Mouse (Mus musculus): ENCODE data around the gene Kat2b. TPM values are rescaled to one million over a fixed set of nuclear protein-coding genes. Genes with fewer than 3 reads are reported as not detected.
"Not testable (repeated sequence)": the region's sequence is repeated elsewhere in the genome, so short reads cannot be mapped to it uniquely, and the experiment has no call there.

Kat2b gene
- polyA plus RNA-seq, 1 experiment: 8.5 TPM

DNA sequence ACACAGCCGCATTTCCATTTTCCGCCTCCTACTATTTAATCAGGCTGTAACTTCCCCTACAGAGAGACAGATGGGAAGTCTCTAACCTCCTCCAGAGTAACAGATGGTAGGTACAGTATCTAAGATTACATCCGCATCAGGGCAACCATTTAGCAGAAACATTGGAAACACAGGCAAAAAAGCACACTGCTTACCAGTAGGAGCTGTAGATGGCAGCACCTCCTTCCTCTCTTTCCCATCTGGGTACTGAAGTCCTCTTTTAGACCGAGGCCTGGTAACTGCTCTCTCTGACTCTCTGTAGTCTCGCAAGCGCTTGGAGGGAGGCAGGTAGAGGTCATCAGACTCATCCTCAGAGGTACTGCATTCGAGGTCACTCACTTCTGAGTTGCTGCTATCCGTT, 112.1 kb downstream of the Kat2b start:
- H3K27me3 ChIP-seq (ENCODE audit: control insufficient read depth, insufficient read depth, low read length): no peaks in the 10 kb centered on the region
- no peak for TF ChIP-seq POLR2A (IDR thresholded peaks at IDR 0.05; ENCODE audit: low read depth, low read length)
- no peak for TF ChIP-seq CTCF (IDR thresholded peaks at IDR 0.05; ENCODE audit: extremely low read depth, insufficient read length, insufficient replicate concordance, low read depth, low read length)
- H3K27ac ChIP-seq (ENCODE audit: insufficient read depth, low read depth, low read length): no peak overlapping the region
- 79% methylated on average over 8 of the region's 8 CpGs for WGBS
- peaks cover 6% of the 10 kb centered on the region for H3K36me3 ChIP-seq (ENCODE audit: control insufficient read depth, insufficient read depth, low read length)
- H3K4me1 ChIP-seq (ENCODE audit: control insufficient read depth, insufficient read depth, insufficient read length, low read length): no peaks in the 10 kb centered on the region
- no peak overlapping the region for H3K4me3 ChIP-seq (ENCODE audit: low read depth, low read length)

DNA sequence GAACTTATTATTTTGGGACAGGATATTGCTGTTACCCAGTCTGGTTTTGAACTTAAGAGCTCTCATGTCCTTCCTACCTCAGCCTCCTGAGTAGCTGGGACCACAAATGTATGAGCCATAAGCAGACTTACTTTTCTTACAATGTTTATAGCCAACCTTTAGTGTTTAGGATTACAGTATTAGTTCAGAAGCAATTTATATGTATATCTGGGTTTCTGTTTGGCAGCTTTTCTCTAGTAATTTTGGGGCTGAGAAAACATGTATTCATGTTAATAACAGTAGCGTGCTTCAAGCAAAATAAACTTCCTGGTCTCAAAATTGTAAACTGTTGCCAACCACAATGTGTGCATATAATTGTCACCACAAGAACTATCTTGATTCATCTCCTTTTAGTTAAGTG, 121.7 kb downstream of the Kat2b start:
- Histone ChIP-seq H3K4me1 (ENCODE audit: control insufficient read depth, insufficient read depth, insufficient read length, low read length) (no peaks in the 10 kb centered on the region), H3K36me3 (ENCODE audit: control insufficient read depth, insufficient read depth, low read length) (peaks cover 4% of the 10 kb centered on the region; the same call in 1 of the 2 replicates), H3K4me3 (ENCODE audit: low read depth, low read length) (no peak overlapping the region), H3K27ac (ENCODE audit: insufficient read depth, low read depth, low read length) (no peak overlapping the region), H3K27me3 (ENCODE audit: control insufficient read depth, insufficient read depth, low read length) (no peaks in the 10 kb centered on the region)
- TF ChIP-seq POLR2A (IDR thresholded peaks at IDR 0.05; ENCODE audit: low read depth, low read length): no peak
- TF ChIP-seq CTCF (IDR thresholded peaks at IDR 0.05; ENCODE audit: extremely low read depth, insufficient read length, insufficient replicate concordance, low read depth, low read length): no peak
- 5% methylated on average over 1 of the region's 1 CpGs for WGBS

DNA sequence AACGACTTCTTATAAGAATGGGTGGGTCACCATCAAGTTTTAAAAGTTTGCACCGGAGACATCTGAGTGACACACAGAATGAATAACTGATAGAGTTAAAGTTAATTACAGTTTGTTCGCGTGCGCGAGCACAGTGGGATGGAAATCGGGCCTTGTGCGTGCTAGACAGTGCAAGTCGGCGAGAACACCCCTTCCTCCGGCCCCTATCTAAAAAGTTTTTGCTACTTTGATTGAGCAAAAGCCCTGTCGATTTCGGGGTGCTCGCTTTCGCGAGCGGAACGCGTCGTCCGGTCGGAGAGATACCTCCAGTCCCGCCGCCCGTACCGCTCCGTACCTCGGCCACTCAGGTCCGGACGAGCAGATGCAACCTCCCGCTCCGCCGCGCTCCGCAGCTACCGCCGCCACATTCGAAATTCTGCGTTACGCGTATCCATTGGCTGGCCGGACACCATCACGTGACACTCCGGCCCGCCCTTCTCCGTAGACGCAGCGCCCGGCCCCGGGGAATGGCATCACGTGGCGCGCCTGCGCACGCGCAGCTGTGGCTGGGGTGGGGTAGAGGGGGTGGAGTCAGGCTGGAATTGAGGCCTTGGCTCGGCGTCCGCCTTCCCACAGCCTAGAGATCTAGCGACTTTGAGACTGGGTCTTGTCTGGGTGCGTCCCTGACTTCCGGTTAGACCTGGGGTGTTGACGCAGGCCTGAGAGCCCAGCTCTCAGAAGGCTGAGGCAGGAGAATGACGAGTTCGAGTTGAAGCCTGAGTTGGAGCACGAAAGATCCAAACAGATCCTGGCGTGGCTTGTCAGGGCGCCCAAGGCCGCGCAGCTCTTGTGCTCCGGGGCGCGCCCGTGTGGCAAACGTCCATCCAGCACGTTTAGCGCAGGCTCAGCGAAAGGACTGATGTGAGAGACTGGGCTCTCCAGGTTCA, 122.5 kb downstream of the Kat2b start, which contains the start of gene Sgo1:
Gene Sgo1 (minus strand): TSS at position 457 of the 926 bp plus-strand sequence.
- WGBS: under 1% methylated on average over 78 of the region's 78 CpGs

DNA sequence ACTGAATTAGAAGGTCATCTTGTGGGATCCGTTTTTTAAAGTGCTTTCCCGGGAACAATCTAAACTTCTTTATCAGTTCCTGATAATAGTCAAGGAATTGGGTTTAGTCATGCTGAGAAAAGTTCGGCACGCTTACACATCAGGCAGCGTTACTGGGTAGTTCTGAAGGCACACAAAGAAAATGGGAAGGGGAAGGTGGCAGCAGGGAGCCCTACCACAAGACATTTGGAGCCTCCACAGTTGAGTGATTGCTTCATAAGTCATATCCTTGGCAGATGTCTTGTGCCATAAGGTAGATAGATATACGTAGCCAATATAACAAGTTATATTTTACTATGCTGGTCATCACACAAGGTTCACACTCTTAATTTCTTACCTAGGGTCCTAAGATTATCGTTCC, 123.3 kb downstream of the Kat2b start:
- 8% methylated on average over 7 of the region's 7 CpGs for WGBS
- Histone ChIP-seq H3K4me1 (ENCODE audit: control insufficient read depth, insufficient read depth, insufficient read length, low read length) (no peaks in the 10 kb centered on the region), H3K36me3 (ENCODE audit: control insufficient read depth, insufficient read depth, low read length) (peaks cover 2% of the 10 kb centered on the region; the same call in 1 of the 2 replicates), H3K27ac (ENCODE audit: insufficient read depth, low read depth, low read length) (peak overlapping the region; percentile 97), H3K4me3 (ENCODE audit: low read depth, low read length) (peak overlapping the region; percentile 71), H3K27me3 (ENCODE audit: control insufficient read depth, insufficient read depth, low read length) (no peaks in the 10 kb centered on the region)
- TF ChIP-seq POLR2A (IDR thresholded peaks at IDR 0.05; ENCODE audit: low read depth, low read length) (no peak), CTCF (IDR thresholded peaks at IDR 0.05; ENCODE audit: extremely low read depth, insufficient read length, insufficient replicate concordance, low read depth, low read length) (no peak)

More for the DNA sequence above, 122.5 kb downstream of the Kat2b start, which contains the start of gene Sgo1:
- peak within 1 kb of the TSS; percentile 97 for H3K27ac ChIP-seq (ENCODE audit: insufficient read depth, low read depth, low read length)
- TF ChIP-seq CTCF (IDR thresholded peaks at IDR 0.05; ENCODE audit: extremely low read depth, insufficient read length, insufficient replicate concordance, low read depth, low read length) (peak; percentile 36; the same call in 1 of the 2 replicates), POLR2A (IDR thresholded peaks at IDR 0.05; ENCODE audit: low read depth, low read length) (peak; percentile 78; the same call in 1 of the 2 replicates)
- no peaks in the 10 kb centered on the region for H3K4me1 ChIP-seq (ENCODE audit: control insufficient read depth, insufficient read depth, insufficient read length, low read length)
- peaks cover 4% of the 10 kb centered on the region; the same call in 1 of the 2 replicates for H3K36me3 ChIP-seq (ENCODE audit: control insufficient read depth, insufficient read depth, low read length)
- no peaks in the 10 kb centered on the region for H3K27me3 ChIP-seq (ENCODE audit: control insufficient read depth, insufficient read depth, low read length)
- peak within 1 kb of the TSS; percentile 71 for H3K4me3 ChIP-seq (ENCODE audit: low read depth, low read length)

DNA sequence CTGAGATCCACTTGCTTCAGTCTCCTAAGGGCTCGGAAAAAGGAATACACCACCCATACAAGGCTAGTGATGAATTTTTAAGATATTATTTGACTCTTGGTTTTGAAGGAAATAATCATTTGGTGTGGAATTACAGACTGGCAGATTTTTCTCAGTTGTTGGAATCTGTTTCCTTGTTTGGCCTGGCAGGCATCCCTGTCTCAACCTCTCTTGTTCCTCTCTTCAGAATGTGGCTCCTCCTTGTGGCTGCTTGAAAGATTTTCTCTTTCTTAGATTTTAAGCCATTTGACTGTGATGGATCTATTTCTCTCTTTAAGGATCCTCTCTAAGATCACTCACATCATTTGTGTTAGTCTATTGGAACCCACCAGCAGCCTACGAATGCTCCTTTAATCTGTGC, 127.4 kb downstream of the Kat2b start:
- WGBS: 75% methylated on average over 2 of the region's 2 CpGs
- TF ChIP-seq POLR2A (IDR thresholded peaks at IDR 0.05; ENCODE audit: low read depth, low read length) (no peak), CTCF (IDR thresholded peaks at IDR 0.05; ENCODE audit: extremely low read depth, insufficient read length, insufficient replicate concordance, low read depth, low read length) (no peak)
- H3K36me3 ChIP-seq (ENCODE audit: control insufficient read depth, insufficient read depth, low read length): no peaks in the 10 kb centered on the region
- H3K27me3 ChIP-seq (ENCODE audit: control insufficient read depth, insufficient read depth, low read length): no peaks in the 10 kb centered on the region; the same call in 1 of the 2 replicates
- no peak overlapping the region for H3K4me3 ChIP-seq (ENCODE audit: low read depth, low read length)
- no peaks in the 10 kb centered on the region for H3K4me1 ChIP-seq (ENCODE audit: control insufficient read depth, insufficient read depth, insufficient read length, low read length)
- no peak overlapping the region for H3K27ac ChIP-seq (ENCODE audit: insufficient read depth, low read depth, low read length)

DNA sequence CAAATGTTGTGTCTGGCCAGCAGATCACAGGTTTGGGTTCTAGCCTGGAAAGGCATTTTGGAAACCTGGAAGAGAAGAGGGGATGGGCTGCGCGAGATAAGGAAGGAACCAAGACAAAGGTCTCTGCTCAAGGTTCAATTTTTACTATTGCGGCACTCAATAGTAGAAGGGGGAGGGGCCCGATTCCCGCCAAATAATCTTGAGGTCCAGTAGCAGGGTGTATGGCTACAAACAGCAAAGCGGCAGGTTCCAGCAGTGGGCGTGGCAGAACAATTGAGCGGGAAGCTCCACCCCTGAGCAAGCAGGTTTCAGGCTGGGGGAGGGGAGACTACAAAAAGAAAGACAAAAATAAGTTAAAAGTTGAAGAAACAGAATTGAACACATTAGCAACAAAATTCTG, 130.9 kb downstream of the Kat2b start:
- WGBS: 83% methylated on average over 8 of the region's 8 CpGs
- H3K27ac ChIP-seq (ENCODE audit: insufficient read depth, low read depth, low read length); H3K4me1 ChIP-seq (ENCODE audit: control insufficient read depth, insufficient read depth, insufficient read length, low read length); H3K27me3 ChIP-seq (ENCODE audit: control insufficient read depth, insufficient read depth, low read length); H3K36me3 ChIP-seq (ENCODE audit: control insufficient read depth, insufficient read depth, low read length); H3K4me3 ChIP-seq (ENCODE audit: low read depth, low read length): not testable (repeated sequence)

DNA sequence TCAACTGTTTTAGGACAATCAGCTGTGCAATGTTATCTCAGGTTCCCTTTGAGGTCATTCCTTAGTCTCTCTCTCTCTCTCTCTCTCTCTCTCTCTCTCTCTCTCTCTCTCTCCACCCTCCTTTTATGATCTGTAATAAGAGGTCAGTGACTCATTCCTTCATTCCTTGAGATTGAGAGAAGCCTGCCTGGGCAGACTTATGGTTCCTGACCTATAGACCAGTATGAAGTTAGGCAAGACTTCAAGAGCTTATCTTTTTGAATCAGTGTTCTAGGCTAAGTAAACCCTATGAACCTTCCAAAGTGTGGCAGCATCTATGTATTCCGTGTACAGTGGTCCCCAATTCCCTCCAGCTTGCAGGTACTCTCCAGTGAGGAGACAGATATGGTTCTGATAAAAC, 147.8 kb downstream of the Kat2b start:
- no peaks in the 10 kb centered on the region for H3K36me3 ChIP-seq (ENCODE audit: control insufficient read depth, insufficient read depth, low read length)
- H3K4me1 ChIP-seq (ENCODE audit: control insufficient read depth, insufficient read depth, insufficient read length, low read length): no peaks in the 10 kb centered on the region
- WGBS: 26% methylated on average over 1 of the region's 1 CpGs
- H3K4me3 ChIP-seq (ENCODE audit: low read depth, low read length): no peak overlapping the region
- TF ChIP-seq CTCF (IDR thresholded peaks at IDR 0.05; ENCODE audit: extremely low read depth, insufficient read length, insufficient replicate concordance, low read depth, low read length) (no peak), POLR2A (IDR thresholded peaks at IDR 0.05; ENCODE audit: low read depth, low read length) (no peak)
- no peak overlapping the region for H3K27ac ChIP-seq (ENCODE audit: insufficient read depth, low read depth, low read length)
- H3K27me3 ChIP-seq (ENCODE audit: control insufficient read depth, insufficient read depth, low read length): no peaks in the 10 kb centered on the region

DNA sequence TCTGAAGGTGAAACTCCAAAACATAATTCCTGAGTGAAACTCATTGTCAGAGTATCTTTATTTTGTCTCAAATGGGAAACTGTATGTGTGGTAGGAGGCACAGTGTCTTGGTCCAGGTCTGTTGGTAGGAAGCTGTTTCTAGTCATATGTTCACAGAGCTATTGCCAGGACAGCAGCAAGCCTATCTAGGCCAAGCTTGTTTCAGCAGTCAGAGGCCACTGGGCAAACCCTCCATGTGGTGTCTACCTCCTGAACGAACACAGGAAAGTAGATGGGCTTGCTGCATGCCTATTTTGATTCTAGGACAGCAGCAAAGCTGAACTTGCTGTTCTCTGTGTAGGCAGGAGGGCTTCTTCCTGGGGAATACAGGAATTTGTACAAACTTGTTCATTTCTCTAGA, 148.5 kb downstream of the Kat2b start:
- not testable (repeated sequence) for H3K27me3 ChIP-seq (ENCODE audit: control insufficient read depth, insufficient read depth, low read length); H3K4me3 ChIP-seq (ENCODE audit: low read depth, low read length); H3K27ac ChIP-seq (ENCODE audit: insufficient read depth, low read depth, low read length); H3K4me1 ChIP-seq (ENCODE audit: control insufficient read depth, insufficient read depth, insufficient read length, low read length); H3K36me3 ChIP-seq (ENCODE audit: control insufficient read depth, insufficient read depth, low read length)
- 48% methylated on average over 1 of the region's 1 CpGs for WGBS

All from small intestine, adult 2 months (tissue).